Mouse (Mus musculus): ENCODE data around the gene Ctns.
A peak's percentile ranks its signal among the peaks of the same experiment; 100 is the strongest.

The Ctns gene

GRCm38 (mm10) chr11:73198190-73198589 is 652 bp downstream of the Ctns start:
- no peak for DNase-seq (ENCODE audit: inconsistent age in 2 of 2, low spot score in 1 of 2)

- DNase-seq (ENCODE audit: inconsistent age in 2 of 2, low spot score in 1 of 2): no peak
Observed at GRCm38 (mm10) chr11:73194444-73194843, 4.4 kb downstream of the Ctns start.

- DNase-seq (ENCODE audit: inconsistent age in 2 of 2, low spot score in 1 of 2): peak; percentile 45 to 65
Observed at GRCm38 (mm10) chr11:73193047-73193446, 5.8 kb downstream of the Ctns start.

GRCm38 (mm10) chr11:73187231-73187630 is 11.6 kb downstream of the Ctns start:
- DNase-seq (ENCODE audit: inconsistent age in 2 of 2, low spot score in 1 of 2): no peak

- DNase-seq (ENCODE audit: inconsistent age in 2 of 2, low spot score in 1 of 2): no peak
Observed at GRCm38 (mm10) chr11:73185872-73186615, 12.8 kb downstream of the Ctns start.

GRCm38 (mm10) chr11:73177895-73178294 is 20.9 kb downstream of the Ctns start:
- DNase-seq (ENCODE audit: inconsistent age in 2 of 2, low spot score in 1 of 2): no peak

GRCm38 (mm10) chr11:73177509-73177875 is 21.4 kb downstream of the Ctns start:
- peak; percentile 90 to 95 for DNase-seq (ENCODE audit: inconsistent age in 2 of 2, low spot score in 1 of 2)

- peak; percentile 98 for DNase-seq (ENCODE audit: inconsistent age in 2 of 2, low spot score in 1 of 2)
Observed at GRCm38 (mm10) chr11:73176608-73177508, 22.0 kb downstream of the Ctns start, which contains the start of the genes Emc6 and Tax1bp3. TSS of gene Emc6 (minus strand) at chr11:73177037. TSS of gene Tax1bp3 (plus strand) at chr11:73177083.

GRCm38 (mm10) chr11:73176186-73176585 is 22.7 kb downstream of the Ctns start:
- peak in 1 of 2 experiments; percentile 44 for DNase-seq (ENCODE audit: inconsistent age in 2 of 2, low spot score in 1 of 2)

GRCm38 (mm10) chr11:73175612-73176011 is 23.2 kb downstream of the Ctns start:
- peak; percentile 28 to 56 for DNase-seq (ENCODE audit: inconsistent age in 2 of 2, low spot score in 1 of 2)

GRCm38 (mm10) chr11:73172186-73172585 is 26.7 kb downstream of the Ctns start:
- peak in 1 of 2 experiments; percentile 64 for DNase-seq (ENCODE audit: inconsistent age in 2 of 2, low spot score in 1 of 2)

- peak; percentile 40 to 81 for DNase-seq (ENCODE audit: inconsistent age in 2 of 2, low spot score in 1 of 2)
Observed at GRCm38 (mm10) chr11:73169231-73169630, 29.6 kb downstream of the Ctns start.

- no peak for DNase-seq (ENCODE audit: inconsistent age in 2 of 2, low spot score in 1 of 2)
Observed at GRCm38 (mm10) chr11:73168576-73168975, 30.3 kb downstream of the Ctns start.

GRCm38 (mm10) chr11:73168071-73168470 is 30.8 kb downstream of the Ctns start:
- no peak for DNase-seq (ENCODE audit: inconsistent age in 2 of 2, low spot score in 1 of 2)

- no peak for DNase-seq (ENCODE audit: inconsistent age in 2 of 2, low spot score in 1 of 2)
Observed at GRCm38 (mm10) chr11:73162284-73162683, 36.6 kb downstream of the Ctns start.

- DNase-seq (ENCODE audit: inconsistent age in 2 of 2, low spot score in 1 of 2): no peak
Observed at GRCm38 (mm10) chr11:73161616-73162015, 37.2 kb downstream of the Ctns start.

GRCm38 (mm10) chr11:73160811-73161200 is 38.0 kb downstream of the Ctns start:
- peak; percentile 61 to 72 for DNase-seq (ENCODE audit: inconsistent age in 2 of 2, low spot score in 1 of 2)

GRCm38 (mm10) chr11:73159957-73160810 is 38.7 kb downstream of the Ctns start, which contains the start of gene P2rx5:
TSS of gene P2rx5 (plus strand) at chr11:73160421.
- peak; percentile 58 to 71 for DNase-seq (ENCODE audit: inconsistent age in 2 of 2, low spot score in 1 of 2)

- DNase-seq (ENCODE audit: inconsistent age in 2 of 2, low spot score in 1 of 2): no peak
Observed at GRCm38 (mm10) chr11:73155071-73155470, 43.8 kb downstream of the Ctns start.

- peak; percentile 38 to 80 for DNase-seq (ENCODE audit: inconsistent age in 2 of 2, low spot score in 1 of 2)
Observed at GRCm38 (mm10) chr11:73148209-73148608, 50.6 kb downstream of the Ctns start.

GRCm38 (mm10) chr11:73146975-73147365 is 51.9 kb downstream of the Ctns start:
- DNase-seq (ENCODE audit: inconsistent age in 2 of 2, low spot score in 1 of 2): no peak

Data from adrenal gland, adult (tissue).